Mouse (Mus musculus) neural tube, embryonic 11.5 days (tissue): Measurements from ENCODE around the gene Tnfrsf11a. TPM values are rescaled to one million over a fixed set of nuclear protein-coding genes. Genes with fewer than 3 reads are reported as not detected.
A peak's percentile ranks its signal among the peaks of the same experiment; 100 is the strongest.

ENCODE experiments used
- ATAC-seq: fragments of 200-750 bp; cut with Nextera tagmentation; 2 replicates; pipeline ENCODE4 v1.8.0; 2017; ENCODE audit warnings: moderate number of reproducible peaks, mild to moderate bottlenecking, moderate TSS enrichment, moderate library complexity; ENCODE audit not compliant: insufficient read depth, low FRiP score, low TSS enrichment
- DNase-seq: peaks from one replicate; pipeline ENCODE4 v3.0.0-alpha.2; 2015; ENCODE audit warnings: low spot score
- H3K27ac ChIP-seq: fragments of 300-500 bp; sonication (generic); 2 replicates; pipeline ENCODE4 v1.5.1; 2014; ENCODE audit warnings: low read depth, mild to moderate bottlenecking, low read length
- H3K27me3 ChIP-seq: fragments of 300-500 bp; sonication (generic); 2 replicates; pipeline ENCODE4 v1.6.1; 2014; ENCODE audit warnings: mild to moderate bottlenecking, low read length, mixed read lengths; ENCODE audit not compliant: control insufficient read depth, insufficient read depth
- H3K36me3 ChIP-seq: fragments of 300-500 bp; sonication (generic); 2 replicates; pipeline ENCODE4 v1.6.1; 2014; ENCODE audit warnings: mild to moderate bottlenecking, low read length, moderate library complexity, mixed read lengths; ENCODE audit not compliant: control insufficient read depth, insufficient read depth
- H3K4me1 ChIP-seq: fragments of 300-500 bp; sonication (generic); 2 replicates; pipeline ENCODE4 v1.6.1; 2014; ENCODE audit warnings: low read length, mixed read lengths; ENCODE audit not compliant: control insufficient read depth, insufficient read depth
- H3K4me2 ChIP-seq: fragments of 300-500 bp; sonication (generic); 2 replicates; pipeline ENCODE4 v1.6.1; 2014; ENCODE audit warnings: low read depth, mild to moderate bottlenecking, moderate library complexity
- H3K4me3 ChIP-seq: fragments of 300-500 bp; sonication (generic); 2 replicates; pipeline ENCODE4 v1.5.1; 2014; ENCODE audit warnings: low read depth, low read length
- H3K9ac ChIP-seq: fragments of 300-500 bp; sonication (generic); 2 replicates; pipeline ENCODE4 v1.6.1; 2014; ENCODE audit warnings: mild to moderate bottlenecking, low read length
- H3K9me3 ChIP-seq: fragments of 300-500 bp; sonication (generic); 2 replicates; pipeline ENCODE4 v1.6.1; 2016; ENCODE audit warnings: low read length; ENCODE audit not compliant: control insufficient read depth
- WGBS: fragments of 180-500 bp; shearing (Covaris S2); extraction: QIAGEN DNeasy Blood & Tissue Kit; methylation state at CpG from one replicate; pipeline ENCODE4 v1.1.7; 2014; 5-methylcytosine and 5-hydroxymethylcytosine counted together
- polyA plus RNA-seq: library from polyadenylated mRNA; unstranded; fragments of >200 nt; fragmentation: Nextera tagmentation; extraction: Ambion mirVana; gene quantifications from 2 replicates; pipeline ENCODE4 v1.2.1, GENCODE M21; 2014

The Tnfrsf11a gene
- polyA plus RNA-seq, result 0.42 and 0.73 TPM in 2 replicates

- 3% methylated on average over 72 of the region's 77 CpGs for WGBS
- DNase-seq, result peak; percentile 64
- no peaks in the 10 kb centered on the region for H3K36me3 ChIP-seq
- H3K27me3 ChIP-seq, result peaks cover 20% of the 10 kb centered on the region
- H3K4me2 ChIP-seq, result peak within 1 kb of the TSS; percentile 97
- no peaks in the 10 kb centered on the region for H3K9me3 ChIP-seq
- peak within 1 kb of the TSS; percentile 54 for H3K9ac ChIP-seq
- H3K4me3 ChIP-seq, result peak within 1 kb of the TSS; percentile 57
- H3K27ac ChIP-seq, result no peak within 1 kb of the TSS
- ATAC-seq, result peak; percentile 84
- H3K4me1 ChIP-seq, result 0 out of 2 replicates have a peak, but pooled peaks cover 3% of the 10 kb centered on the region
Measured at GRCm38 (mm10) chr1:105780457-105781364, at the start of gene Tnfrsf11a. TSS of gene Tnfrsf11a (plus strand) at chr1:105780718.

- H3K9me3 ChIP-seq, result no peaks in the 10 kb centered on the region
- 79% methylated on average over 3 of the region's 3 CpGs for WGBS
- no peak overlapping the region for H3K4me3 ChIP-seq
- no peaks in the 10 kb centered on the region for H3K4me1 ChIP-seq
- H3K4me2 ChIP-seq, result no peak overlapping the region
- ATAC-seq, result no peak
- no peak overlapping the region for H3K27ac ChIP-seq
- no peak overlapping the region for H3K9ac ChIP-seq
- H3K36me3 ChIP-seq, result no peaks in the 10 kb centered on the region
- H3K27me3 ChIP-seq, result no peaks in the 10 kb centered on the region
- no peak for DNase-seq
Measured at GRCm38 (mm10) chr1:105735318-105735717, 45.2 kb upstream of the Tnfrsf11a start.

GRCm38 (mm10) chr1:105738334-105738733 lies 42.2 kb upstream of the Tnfrsf11a start:
- ATAC-seq (no peak), DNase-seq (no peak)
- no peaks in the 10 kb centered on the region for H3K4me1 ChIP-seq

GRCm38 (mm10) chr1:105739493-105739892 lies 41.0 kb upstream of the Tnfrsf11a start:
- ATAC-seq (no peak), DNase-seq (no peak)
- H3K9me3 ChIP-seq, result no peaks in the 10 kb centered on the region

More at GRCm38 (mm10) chr1:105738334-105738733, 42.2 kb upstream of the Tnfrsf11a start:
- Histone ChIP-seq H3K4me3 (no peak overlapping the region), H3K27ac (no peak overlapping the region), H3K27me3 (no peaks in the 10 kb centered on the region), H3K4me2 (no peak overlapping the region), H3K9me3 (no peaks in the 10 kb centered on the region), H3K36me3 (0 out of 2 replicates have a peak, but pooled peaks cover 2% of the 10 kb centered on the region), H3K9ac (no peak overlapping the region)
- 95% methylated on average over 6 of the region's 6 CpGs for WGBS

DNA sequence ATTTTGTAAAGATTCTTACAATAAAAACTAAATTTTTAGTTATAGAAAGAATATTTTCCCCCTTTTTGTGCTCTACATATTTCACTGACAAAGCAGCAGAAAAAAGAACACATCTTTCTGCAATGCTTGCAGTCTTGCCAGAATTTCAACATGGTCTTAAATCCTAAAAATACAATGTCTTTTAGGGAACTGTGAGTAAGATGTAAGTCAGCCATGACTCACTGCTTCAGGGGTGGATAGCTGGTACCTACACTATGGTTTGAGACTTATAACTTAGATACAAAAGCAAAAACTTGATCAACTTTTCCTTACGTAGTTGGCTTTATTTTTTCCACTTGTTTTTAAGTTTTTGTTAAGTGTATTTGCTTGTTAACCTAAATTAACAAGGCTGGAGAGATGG lies 38.0 kb upstream of the Tnfrsf11a start:
- whole genome bisulfite sequencing, result 88% methylated on average over 1 of the region's 1 CpGs
- Histone ChIP-seq H3K9me3 (no peaks in the 10 kb centered on the region), H3K27ac (no peak overlapping the region), H3K27me3 (no peaks in the 10 kb centered on the region), H3K4me1 (no peaks in the 10 kb centered on the region), H3K36me3 (peaks cover 2% of the 10 kb centered on the region; the same call in 1 of the 2 replicates), H3K4me3 (no peak overlapping the region), H3K4me2 (no peak overlapping the region), H3K9ac (no peak overlapping the region)
- ATAC-seq, result no peak
- no peak for DNase-seq

More at GRCm38 (mm10) chr1:105739493-105739892, 41.0 kb upstream of the Tnfrsf11a start:
- H3K27ac ChIP-seq, result no peak overlapping the region
- H3K27me3 ChIP-seq, result no peaks in the 10 kb centered on the region
- no peak overlapping the region for H3K4me3 ChIP-seq
- H3K4me1 ChIP-seq, result no peaks in the 10 kb centered on the region
- H3K4me2 ChIP-seq, result no peak overlapping the region
- H3K9ac ChIP-seq, result no peak overlapping the region
- peaks cover 2% of the 10 kb centered on the region; the same call in 1 of the 2 replicates for H3K36me3 ChIP-seq

DNA sequence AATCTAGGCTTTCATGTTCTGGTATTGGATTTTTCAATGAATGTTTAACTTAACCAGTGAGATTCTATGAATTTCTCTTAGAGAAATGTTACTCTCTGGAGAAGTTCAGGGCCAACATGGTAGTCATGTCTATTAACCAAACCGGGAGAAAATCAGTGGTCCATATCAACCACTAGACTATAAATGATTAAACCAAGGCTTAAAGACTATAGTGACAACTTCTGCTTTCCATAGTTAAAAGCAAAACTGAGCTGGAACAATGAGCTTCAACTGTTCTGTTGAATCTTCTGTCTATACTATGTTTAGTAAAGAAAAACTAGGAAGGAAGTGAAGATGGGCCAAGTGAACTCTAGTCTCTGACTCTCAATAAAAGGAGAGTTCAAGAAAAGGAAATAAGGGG lies 34.1 kb upstream of the Tnfrsf11a start:
- H3K27me3 ChIP-seq, result no peaks in the 10 kb centered on the region
- ATAC-seq (no peak), DNase-seq (no peak)
- no peaks in the 10 kb centered on the region for H3K9me3 ChIP-seq
- 94% methylated on average over 1 of the region's 1 CpGs for WGBS
- no peaks in the 10 kb centered on the region for H3K4me1 ChIP-seq
- peaks cover 2% of the 10 kb centered on the region; the same call in 1 of the 2 replicates for H3K36me3 ChIP-seq
- H3K4me2 ChIP-seq, result no peak overlapping the region
- no peak overlapping the region for H3K9ac ChIP-seq
- H3K4me3 ChIP-seq, result no peak overlapping the region
- H3K27ac ChIP-seq, result no peak overlapping the region

- H3K4me1 ChIP-seq, result no peaks in the 10 kb centered on the region
- no peak overlapping the region for H3K4me3 ChIP-seq
- H3K27ac ChIP-seq, result no peak overlapping the region
- H3K36me3 ChIP-seq, result peaks cover under 1% of the 10 kb centered on the region; the same call in 1 of the 2 replicates
- H3K4me2 ChIP-seq, result no peak overlapping the region
- ATAC-seq (no peak), DNase-seq (no peak)
- H3K27me3 ChIP-seq, result no peaks in the 10 kb centered on the region
- WGBS, result 93% methylated on average over 5 of the region's 5 CpGs
- H3K9ac ChIP-seq, result no peak overlapping the region
- no peaks in the 10 kb centered on the region for H3K9me3 ChIP-seq
Measured at GRCm38 (mm10) chr1:105746858-105747596, 33.5 kb upstream of the Tnfrsf11a start.

- Histone ChIP-seq H3K27me3 (no peaks in the 10 kb centered on the region), H3K9ac (no peak overlapping the region), H3K27ac (no peak overlapping the region), H3K4me1 (no peaks in the 10 kb centered on the region), H3K4me3 (no peak overlapping the region), H3K9me3 (no peaks in the 10 kb centered on the region), H3K36me3 (no peaks in the 10 kb centered on the region; the same call in 1 of the 2 replicates), H3K4me2 (no peak overlapping the region)
- DNase-seq (no peak), ATAC-seq (no peak)
- 98% methylated on average over 4 of the region's 4 CpGs for WGBS
Measured at GRCm38 (mm10) chr1:105748091-105748799, 32.3 kb upstream of the Tnfrsf11a start.
